Mouse (Mus musculus): ENCODE results near the gene Neil1. TPM values are rescaled to one million over a fixed set of nuclear protein-coding genes. Genes with fewer than 3 reads are reported as not detected.

The Neil1 gene
- total RNA-seq, 4 experiments from 2014 or later: 7.9 to 11.9 (median 9.5) TPM

DNA sequence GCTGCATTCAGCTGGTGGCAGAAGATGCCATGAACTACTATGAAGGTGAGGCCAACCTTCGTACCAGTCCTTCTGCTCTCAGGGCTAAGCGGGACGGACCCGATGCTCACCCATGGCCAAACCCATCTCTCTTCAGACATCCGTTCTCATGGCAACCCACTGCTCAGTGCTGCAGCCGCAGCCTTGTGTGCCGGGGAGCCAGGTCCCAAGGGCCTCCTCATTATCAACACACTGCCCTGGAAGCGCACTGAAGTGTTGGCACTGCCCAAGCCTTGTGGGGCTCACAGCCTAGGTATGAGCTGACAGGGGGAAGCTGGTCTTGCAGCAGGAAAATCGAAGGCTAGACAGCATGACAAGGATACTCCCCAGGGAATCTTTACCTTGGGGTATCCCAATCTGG, 9.0 kb downstream of the Neil1 start:
- no peak for DNase-seq (ENCODE audit: low spot score in 2 of 2)

DNA sequence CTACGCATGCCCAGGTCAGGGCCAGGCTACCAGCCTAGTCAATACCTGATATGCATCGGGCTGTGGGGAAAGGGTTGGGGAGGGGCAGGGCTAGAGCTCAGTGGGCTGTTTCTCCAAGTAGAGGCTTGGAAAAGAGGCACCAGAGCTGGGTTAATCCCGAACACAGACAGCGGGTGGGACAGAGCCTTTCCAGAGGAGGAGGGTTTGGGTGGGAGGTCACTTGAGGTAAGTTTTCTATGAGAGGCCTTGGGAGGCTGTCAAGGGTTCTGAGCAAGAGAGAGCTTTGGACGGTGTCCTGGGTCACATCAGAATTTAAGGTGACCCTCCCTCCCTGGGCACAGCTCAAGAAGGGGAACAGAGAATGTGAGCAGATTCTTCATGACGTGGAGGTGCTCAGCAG, 9.6 kb downstream of the Neil1 start:
- DNase-seq (ENCODE audit: low spot score in 2 of 2): no peak

DNA sequence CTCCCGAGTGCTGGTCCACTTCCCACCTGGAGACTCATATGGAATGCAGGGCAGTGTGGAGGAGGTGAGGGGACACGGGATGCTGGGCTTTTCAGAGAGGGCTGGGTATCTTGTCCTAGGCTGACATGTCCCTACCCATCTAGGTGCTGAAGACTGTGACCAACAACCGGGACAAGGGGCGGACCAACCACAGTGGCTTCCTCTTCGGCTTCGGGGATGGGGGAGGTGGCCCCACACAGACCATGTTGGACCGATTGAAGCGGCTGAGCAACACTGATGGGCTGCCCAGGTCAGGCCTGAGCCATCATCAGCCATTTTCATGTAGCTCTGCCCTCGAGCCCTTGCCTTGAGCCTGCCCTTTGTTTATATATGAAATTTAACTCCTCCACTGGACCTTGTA, 10.3 kb downstream of the Neil1 start:
- DNase-seq (ENCODE audit: low spot score in 2 of 2): no peak

DNA sequence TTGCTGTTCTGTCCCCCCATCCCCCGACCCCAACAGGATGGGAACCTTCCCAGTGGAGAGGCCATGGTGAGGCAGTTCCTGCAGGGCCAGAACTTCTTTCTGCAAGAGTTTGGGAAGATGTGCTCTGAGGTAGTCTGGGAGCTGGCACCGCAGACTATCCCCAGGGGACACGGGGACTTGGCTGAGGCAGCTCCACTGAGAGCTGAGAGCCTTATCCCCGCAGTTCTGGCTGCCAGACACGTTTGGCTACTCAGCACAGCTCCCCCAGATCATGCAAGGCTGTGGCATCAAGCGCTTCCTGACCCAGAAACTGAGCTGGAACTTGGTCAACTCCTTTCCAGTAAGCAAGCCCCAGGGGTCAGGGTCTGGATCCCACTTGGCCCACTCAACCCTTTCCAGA, 10.9 kb downstream of the Neil1 start:
- no peak for DNase-seq (ENCODE audit: low spot score in 2 of 2)

DNA sequence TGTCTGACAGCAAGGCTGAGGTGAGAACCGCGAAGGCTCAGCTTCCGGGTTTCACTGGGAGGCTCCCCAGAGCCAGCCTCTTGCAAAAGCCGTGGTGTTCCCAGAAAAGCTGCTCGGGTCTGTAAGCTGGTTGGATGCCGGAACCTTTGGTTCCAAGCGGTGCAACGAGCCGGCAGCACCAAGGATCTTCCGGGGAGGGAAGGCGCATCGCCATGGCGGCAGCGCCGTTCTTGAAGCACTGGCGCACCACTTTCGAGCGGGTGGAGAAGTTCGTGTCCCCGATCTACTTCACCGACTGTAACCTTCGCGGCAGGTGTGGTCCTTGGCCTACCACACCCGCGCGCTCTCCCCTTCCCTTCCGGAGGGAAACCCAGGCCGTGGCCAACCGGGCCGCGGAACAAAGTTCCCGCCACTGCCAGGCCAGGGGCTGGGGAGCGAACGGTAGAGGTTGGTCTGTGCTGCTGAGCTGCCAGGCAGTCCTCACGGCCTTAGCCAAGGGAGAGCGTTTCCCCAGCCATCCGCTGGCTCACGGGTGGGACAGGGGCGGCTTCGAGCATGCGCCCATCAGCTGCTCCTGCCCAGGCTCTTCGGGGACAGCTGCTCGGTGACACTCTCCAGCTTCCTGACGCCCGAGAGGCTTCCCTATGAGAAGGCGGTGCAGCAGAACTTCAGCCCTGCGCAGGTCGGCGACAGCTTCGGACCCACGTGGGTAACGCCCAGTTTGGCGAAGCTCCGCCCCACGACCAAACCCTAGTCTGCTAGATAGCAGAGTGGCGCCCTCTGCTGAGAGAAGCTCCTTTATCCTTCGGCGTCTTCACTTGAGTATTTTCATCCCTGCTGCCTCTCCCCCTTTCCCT, 17.3 kb downstream of the Neil1 start, which contains the start of gene Man2c1:
Man2c1 (plus strand) TSS at position 114 of the 857 bp plus-strand sequence.
- DNase-seq (ENCODE audit: low spot score in 2 of 2): peak; percentile 87 to 94

DNA sequence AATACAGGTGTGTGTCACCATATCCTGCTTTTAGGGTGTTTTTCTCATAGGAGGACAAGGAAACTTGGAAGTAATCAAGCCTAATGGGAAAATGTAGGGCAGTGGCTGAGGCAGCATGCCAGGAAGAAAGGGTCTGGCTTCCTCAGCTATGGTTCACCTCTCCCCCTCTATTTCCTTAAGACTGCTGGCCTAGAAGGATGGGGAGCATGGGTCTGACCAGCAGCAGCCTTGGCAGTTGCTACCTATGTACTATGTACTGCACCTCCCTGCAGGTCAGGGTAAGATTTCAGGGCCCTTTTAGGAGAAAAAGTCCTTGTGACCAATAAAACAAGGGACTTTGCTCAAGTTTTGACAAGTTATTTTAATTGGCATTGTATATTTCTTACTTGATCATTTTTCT, 18.5 kb downstream of the Neil1 start:
- DNase-seq (ENCODE audit: low spot score in 2 of 2): no peak

DNA sequence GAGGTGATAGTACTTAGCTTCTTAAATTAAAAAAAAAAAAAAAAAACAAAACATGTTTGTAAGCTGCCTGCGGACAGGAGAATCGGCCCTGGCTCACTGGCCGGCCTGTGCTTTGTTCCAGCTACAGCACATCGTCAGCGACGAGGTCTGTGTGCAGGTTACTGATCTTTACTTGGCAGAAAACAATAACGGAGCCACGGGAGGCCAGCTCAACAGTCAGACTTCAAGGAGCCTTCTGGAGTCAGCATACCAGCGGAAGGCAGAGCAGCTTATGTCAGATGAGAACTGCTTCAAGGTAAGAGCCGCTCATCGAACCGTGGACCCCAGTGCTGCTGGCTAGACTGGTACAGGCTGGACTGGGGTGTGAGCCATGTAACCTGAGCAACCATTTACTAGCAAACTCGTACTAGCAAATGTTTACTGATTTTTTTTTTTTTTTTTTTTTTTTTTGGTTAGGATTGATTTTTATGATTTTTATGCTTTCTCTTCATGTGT, 30.8 kb downstream of the Neil1 start:
- no peak for DNase-seq (ENCODE audit: low spot score in 2 of 2)

Other genes with a start within 250 kb of the Neil1 start
- gene Snx33, start 219.9 kb downstream of the Neil1 start, total RNA-seq (2022): 10 to 100 TPM in 1 of 4 experiments, 1 to 10 TPM in 3; 7.9 to 10.5 (median 8.9) TPM
- 10 to 100 TPM; 50.3 to 56.8 (median 51.5) TPM for gene Imp3, start 210.8 kb downstream of the Neil1 start, total RNA-seq (2022)
- gene Snupn, start 197.4 kb downstream of the Neil1 start, total RNA-seq (2022): 10 to 100 TPM; 13.5 to 16.5 (median 15.5) TPM
- gene Ptpn9, start 153.4 kb downstream of the Neil1 start, total RNA-seq (2022): 10 to 100 TPM; 24.8 to 30.6 (median 25.6) TPM
- gene Sin3a, start 76.3 kb downstream of the Neil1 start, total RNA-seq (2022): 10 to 100 TPM; 39.1 to 52.4 (median 45.5) TPM
- 100 to 1,000 TPM; 116 to 162 (median 135) TPM for gene Man2c1, start 17.6 kb downstream of the Neil1 start, total RNA-seq (2022)
- gene Commd4, start 10.0 kb upstream of the Neil1 start, total RNA-seq (2022): 100 to 1,000 TPM in 1 of 4 experiments, 10 to 100 TPM in 3; 86.3 to 104 (median 93.7) TPM
- gene Trcg1, start 88.3 kb upstream of the Neil1 start, total RNA-seq (2022): not detected
- 10 to 100 TPM; 20.6 to 28.5 (median 23.4) TPM for gene 1700017B05Rik, start 114.3 kb upstream of the Neil1 start, total RNA-seq (2022)

Measured in left cerebral cortex, adult 8-10 months (tissue).